Mouse (Mus musculus) heart, postnatal 4 days (tissue): Measurements from ENCODE around the gene Nup210. TPM values are rescaled to one million over a fixed set of nuclear protein-coding genes. Genes with fewer than 3 reads are reported as not detected.
A peak's percentile ranks its signal among the peaks of the same experiment; 100 is the strongest.
"Not testable (repeated sequence)": the region's sequence is repeated elsewhere in the genome, so short reads cannot be mapped to it uniquely, and the experiment has no call there.

ENCODE experiments used
- DNase-seq: peaks from one replicate; pipeline ENCODE4 v3.0.0; 2021
- total RNA-seq, 2 experiments: library from RNA; stranded (reverse); gene quantifications; 2 replicates each; pipeline ENCODE4 v1.2.3; 2021

Gene Nup210
- total RNA-seq, 2 experiments from 2014 or later = 13.1 to 15.4 TPM

DNA sequence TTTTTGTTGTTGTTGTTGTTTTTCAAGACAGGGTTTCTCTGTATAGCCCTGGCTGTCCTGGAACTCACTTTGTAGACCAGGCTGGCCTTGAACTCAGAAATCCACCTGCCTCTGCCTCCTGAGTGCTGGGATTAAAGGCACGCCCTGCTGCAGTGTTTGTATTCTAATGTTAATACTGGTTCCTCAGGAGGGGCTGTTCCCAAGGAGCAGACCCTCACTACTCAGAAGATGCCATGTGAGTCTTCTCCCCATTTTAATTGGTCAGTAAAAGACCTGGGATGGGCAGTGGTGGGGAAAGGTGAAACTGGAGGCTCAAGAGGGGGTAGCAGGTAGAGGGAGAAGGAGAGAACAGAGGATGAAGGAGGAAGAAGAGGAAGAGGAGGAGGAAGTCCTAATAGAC is 13.2 kb downstream of the Nup210 start:
- not testable (repeated sequence) for DNase-seq

GRCm38 (mm10) chr6:91100621-91101020 is 16.0 kb downstream of the Nup210 start:
- DNase-seq = no peak

DNA sequence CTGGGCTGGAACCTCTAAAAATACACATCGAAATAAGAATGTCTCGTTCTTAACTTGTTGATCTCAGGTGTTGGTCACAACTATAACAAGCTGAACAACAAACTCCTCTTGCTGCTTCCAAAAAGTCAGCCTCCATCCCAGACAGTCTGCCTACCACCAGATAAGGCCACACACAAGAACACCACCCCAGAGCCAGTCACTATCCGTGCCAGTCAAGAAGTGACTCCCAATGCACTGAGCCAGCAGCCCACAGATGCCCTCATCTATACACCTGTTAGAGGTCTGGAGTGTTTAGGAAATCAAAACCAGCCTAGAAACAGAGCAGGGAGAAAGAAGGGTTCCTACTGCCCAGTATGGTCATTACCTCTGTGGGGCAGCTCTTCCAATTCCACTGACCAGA is 18.8 kb downstream of the Nup210 start:
- DNase-seq = no peak

DNA sequence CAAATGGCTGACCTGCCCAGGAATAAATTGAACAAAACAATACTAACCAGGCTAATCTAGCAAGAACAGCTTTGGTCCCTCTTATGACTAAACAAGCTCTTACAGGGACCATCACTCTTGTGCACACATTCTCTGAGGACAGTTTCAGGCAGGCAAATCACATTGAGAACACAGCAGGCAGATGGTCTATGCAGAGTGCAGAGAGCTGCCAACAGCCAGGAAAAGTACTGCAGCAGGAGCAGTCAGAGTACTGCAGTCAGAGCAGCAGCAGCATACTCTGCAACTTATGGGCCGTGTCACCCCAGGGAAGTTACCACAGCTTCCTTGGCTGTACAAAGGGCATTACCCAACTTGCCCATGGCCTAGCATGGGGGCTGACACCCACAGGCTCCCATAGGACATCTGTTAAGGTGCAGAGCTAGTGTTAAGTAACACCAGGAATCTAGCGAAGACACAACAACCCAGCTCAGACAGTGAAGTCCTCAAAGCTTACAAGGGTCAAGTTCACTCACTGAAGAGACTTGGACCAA is 21.5 kb downstream of the Nup210 start:
- no peak for DNase-seq

DNA sequence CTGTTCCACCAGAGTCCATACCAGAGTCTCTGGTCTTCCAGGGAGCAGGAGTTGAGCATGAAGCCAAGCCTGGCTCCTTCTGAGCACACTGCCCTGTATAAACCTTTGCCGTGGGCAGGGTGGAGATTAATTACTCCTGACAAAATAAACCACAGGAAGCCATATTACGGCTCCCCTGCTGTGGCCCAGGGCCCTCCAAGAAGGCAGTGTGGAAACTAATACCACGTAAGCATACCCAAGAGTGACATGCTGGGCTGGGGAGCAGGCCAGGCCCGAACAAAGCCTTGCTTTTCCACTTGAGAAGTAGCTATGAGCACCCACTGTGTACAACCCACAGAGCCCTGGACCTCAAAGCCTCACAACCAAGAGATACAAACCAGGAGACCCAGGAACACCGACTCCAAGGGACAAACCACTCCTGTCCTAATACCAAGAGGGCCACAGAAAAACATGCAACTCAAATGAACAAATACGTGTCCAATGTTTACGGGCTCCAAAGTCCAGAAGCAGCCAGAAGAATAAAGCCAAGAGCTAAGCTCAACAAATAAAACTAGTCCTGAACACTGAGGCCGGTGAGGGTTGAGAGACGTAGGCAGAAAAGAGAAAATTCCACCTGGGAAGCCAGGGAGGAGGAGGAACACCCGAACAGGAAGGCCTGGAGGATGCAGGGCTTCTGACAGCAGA is 24.3 kb downstream of the Nup210 start:
- DNase-seq = no peak

DNA sequence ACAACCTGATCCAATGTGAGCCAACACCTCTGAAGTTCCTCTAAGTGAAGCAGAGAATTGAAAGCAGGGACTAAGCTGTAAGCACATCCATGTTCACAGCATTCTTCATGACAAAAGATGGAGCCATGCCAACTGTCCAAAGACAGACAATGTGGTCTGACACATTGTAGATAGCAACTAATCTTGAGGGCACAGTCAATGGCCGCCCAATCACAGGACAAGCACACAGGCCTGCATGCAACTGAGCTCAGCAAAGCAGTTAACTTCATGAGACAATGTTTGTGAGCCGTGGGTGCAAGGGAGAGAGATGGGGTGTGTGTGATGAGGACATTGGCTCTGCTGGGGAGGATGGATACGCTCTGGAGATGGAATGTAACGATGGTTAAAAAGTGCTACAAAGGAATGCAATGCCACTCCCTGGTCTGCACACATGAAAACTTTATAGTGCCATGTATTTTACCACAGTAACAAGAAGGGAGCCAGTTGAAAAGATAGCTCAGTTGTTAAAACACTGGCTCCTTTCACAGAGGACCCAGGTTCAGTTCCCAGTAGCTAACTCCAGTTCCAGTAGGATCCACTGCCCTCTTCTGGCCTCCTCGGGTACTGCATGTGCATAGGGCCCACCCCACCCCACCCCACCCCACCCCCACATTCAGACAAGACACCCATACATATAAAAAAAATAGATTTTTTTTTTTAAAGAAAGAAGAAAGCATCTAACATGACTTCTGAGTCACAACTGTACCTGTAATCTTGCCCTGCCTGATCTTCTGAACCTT is 31.3 kb downstream of the Nup210 start:
- DNase-seq = peak; percentile 16

DNA sequence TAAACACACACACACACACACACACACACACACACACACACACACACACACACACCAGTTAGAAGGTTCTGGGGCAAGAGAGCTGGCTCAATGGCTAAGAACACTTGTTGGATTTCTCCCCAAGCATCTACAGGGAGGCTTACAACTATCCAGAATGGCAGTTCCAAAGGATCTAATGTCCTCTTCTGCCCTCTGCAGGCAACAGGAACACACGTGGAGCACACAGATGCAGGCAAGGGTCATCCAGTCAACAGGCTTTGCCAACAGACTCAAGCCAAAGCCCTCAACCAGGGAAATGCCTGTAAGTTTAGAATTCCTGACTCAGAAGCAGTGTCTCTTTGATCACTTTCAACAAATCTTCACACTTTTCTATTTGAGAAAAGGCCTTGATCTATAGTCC is 36.6 kb downstream of the Nup210 start:
- peak; percentile 24 for DNase-seq

DNA sequence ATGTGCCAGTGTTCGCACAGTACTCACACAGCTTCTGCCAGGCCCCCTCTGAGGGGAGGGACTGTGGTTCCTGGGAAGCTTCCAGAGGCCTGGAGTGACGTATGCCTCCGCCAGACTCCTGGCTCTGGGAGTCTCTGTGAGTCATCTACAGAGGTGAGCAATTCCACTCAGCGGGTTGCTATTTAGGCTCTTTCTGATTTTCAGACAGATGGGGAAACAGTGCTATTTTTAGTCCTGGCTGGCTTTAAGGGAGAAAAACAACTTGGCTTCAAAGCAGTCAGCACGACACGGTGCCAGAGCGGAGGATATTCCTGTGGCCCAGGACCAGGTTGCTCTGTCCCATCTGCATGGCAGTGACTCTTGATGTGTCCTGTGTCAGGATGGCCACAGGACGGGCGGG is 40.4 kb downstream of the Nup210 start:
- peak; percentile 85 for DNase-seq

DNA sequence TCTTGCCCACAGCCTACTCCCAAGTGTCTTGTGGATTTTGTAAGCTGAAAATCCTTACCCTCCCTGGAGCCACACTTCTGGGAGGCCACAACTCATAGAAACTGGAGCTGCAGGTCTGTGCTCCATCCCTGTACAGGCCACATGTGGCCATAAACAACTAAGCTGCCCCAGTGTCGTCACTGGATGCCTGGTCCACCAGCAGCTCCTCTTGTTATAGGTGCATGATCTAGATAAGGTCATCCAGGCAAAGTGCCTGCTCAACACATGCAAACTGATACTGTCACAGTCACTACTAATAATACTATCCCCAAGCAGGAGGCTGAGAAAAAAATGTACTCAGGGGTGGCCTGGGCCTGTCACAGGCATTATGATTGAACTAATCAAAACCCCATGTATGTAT is 48.1 kb downstream of the Nup210 start:
- DNase-seq = no peak

GRCm38 (mm10) chr6:91067048-91067447 is 49.6 kb downstream of the Nup210 start:
- DNase-seq = no peak

DNA sequence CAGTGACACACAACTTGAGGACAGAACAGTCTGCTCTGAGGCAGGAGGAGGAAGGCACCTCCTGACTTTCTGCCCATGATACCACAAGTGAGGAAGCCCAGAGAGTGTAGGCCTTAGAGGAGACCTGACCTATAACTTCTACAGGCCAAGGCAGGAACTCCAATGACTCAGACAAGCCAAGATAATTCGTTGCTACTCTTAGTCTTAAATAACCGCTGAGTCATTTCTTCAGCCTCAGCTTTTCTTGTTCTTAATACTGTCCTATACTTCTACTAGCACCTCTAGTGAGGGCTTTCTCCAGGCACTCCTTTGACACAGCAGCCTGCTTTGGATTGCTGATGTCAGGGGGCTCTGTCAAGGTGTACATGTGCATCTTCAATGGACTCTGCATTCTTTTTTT is 55.3 kb downstream of the Nup210 start:
- no peak for DNase-seq

GRCm38 (mm10) chr6:91059711-91060110 is 56.9 kb downstream of the Nup210 start:
- DNase-seq = peak; percentile 72

DNA sequence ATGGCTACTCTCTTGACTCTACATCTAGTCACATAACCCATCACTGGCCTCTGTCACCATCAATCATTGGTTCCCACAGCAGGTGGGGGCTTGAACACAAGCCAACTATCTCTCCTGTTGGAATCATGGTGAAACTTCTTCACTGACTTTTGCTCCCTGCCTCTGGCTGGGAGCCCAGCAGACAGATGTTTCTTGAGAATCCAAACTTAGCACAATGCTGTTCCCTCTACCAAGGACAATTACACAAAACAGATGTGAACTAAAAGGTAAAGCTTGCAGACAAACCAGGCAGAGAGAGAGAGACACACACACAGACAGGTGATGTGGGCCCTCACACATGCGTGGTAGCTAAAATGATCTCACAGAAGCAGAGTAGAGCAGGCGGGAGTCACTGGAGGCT is 58.6 kb downstream of the Nup210 start:
- DNase-seq = no peak

GRCm38 (mm10) chr6:91056348-91056747 is 60.3 kb downstream of the Nup210 start:
- DNase-seq = no peak

DNA sequence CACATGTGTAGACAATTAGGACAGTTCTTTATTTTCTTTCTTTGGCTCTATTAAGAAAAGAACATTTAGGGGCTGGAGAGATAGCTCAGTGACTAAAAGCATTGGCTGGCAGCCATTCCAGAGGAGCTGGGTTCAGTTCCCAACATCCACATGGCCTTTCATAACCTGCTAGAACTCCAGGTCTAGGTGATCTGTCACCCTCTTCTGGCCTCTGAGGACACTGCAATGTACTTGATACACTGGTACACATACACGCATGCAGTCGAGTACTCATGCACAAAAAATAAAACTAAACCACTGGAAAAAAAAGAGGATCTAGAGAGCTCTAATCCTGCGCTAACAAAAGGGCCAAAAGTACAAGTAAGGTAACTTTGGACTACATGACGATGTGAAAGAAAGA is 64.1 kb downstream of the Nup210 start:
- DNase-seq = no peak

GRCm38 (mm10) chr6:91048019-91048418 is 68.6 kb downstream of the Nup210 start:
- no peak for DNase-seq

GRCm38 (mm10) chr6:91047434-91047833 is 69.2 kb downstream of the Nup210 start:
- DNase-seq = no peak

GRCm38 (mm10) chr6:91046184-91046583 is 70.4 kb downstream of the Nup210 start:
- DNase-seq = no peak

- peak; percentile 20 for DNase-seq
These were observed 71.8 kb downstream of the Nup210 start for GRCm38 (mm10) chr6:91044628-91045331.

GRCm38 (mm10) chr6:91041287-91041686 is 75.3 kb downstream of the Nup210 start:
- no peak for DNase-seq

GRCm38 (mm10) chr6:91028256-91028655 is 88.4 kb downstream of the Nup210 start:
- DNase-seq = no peak

DNA sequence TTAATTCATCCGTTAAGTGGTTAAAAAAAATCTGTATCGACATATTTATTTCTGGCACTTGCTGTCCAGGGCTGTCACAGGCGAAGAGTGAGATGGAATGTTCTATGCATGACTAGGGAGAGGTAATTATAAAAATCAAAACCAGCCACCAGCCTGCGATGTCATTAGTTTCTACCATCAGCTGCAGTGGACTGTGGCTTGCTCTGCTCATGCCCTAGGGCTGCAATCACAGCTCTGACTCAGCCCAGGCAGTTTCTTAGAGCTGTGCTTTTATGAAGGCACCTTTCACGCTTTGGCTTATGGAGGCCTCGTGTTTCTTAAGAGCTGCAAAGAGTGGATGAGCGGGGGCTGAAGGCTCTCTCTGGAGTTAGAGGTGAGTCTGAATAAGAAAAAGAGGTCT is 95.8 kb downstream of the Nup210 start:
- DNase-seq = no peak

DNA sequence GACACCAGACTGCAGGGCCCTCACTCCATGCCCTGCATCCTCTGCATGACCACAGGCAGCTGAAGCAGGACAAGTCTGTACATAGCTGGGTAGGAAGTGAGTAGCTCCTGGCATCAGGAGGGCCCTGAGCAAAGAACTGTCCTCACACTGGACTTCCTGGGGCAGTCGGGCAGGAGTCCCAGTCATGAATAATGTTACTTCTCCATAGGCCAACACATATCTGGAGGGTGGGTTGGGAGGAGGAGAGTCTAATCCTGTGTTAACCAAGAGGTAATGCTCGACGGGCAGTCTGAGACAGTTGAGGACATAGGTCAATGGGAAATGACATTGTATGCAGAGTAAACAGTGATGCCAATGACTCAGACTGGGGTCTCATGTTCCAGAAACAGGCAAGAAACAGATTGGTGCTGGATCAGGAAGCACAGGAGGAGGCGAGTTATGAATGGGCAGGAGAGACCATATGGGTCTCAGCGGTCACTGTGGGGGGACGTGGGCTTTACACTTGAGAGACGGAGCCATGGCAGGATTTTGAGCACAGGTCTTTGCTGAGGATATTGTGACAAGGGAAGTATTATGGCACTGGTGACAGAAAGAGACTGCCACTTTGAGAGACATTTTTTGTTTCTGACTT is 99.9 kb downstream of the Nup210 start:
- DNase-seq = no peak
